Mouse (Mus musculus): ENCODE measurements around the gene Dnah1. TPM values are rescaled to one million over a fixed set of nuclear protein-coding genes. Genes with fewer than 3 reads are reported as not detected.

The Dnah1 gene
- polyA plus RNA-seq, 1 experiment from 2014 or later = 5.9 TPM

DNA sequence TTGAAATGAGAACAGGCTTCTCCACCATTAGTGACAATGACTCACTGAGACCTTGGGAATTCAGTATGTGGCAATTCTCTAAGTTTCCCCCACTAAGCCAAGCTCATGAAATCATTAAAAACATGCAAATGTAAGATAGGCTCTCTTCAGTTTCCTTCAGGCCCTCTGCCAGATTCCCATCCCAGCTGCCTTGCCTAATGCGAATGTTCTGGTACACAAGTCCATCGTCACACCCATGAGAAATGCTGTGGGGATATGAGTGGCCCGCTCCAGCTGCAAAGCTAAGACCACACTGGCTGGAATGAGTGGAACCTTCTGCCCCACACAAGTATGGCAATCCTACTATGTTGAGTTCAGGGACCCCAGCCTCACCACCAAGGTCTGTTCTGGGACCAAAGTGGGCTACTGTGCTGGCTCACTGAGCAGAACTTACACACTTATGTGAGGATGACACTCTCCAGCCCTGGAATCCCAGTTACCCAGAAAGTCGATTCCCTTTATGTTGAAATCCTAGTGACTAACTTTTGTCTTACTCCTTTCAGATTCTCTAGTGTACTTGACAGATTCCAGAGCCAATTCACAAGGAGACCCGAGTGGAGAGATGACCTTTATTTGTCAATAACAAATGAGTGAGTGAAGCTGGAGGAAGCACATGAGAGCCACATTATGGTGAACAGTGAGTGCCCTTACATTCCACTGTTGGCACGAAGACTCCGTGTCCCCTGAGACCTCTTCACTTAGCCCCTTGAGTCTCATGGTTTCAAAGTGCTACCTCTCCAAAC lies 86.4 kb downstream of the Dnah1 start:
- Histone ChIP-seq H3K36me3 (ENCODE audit: control insufficient read depth, insufficient read depth, low read length) (no peaks in the 10 kb centered on the region), H3K9ac (ENCODE audit: low read depth, low read length) (no peak overlapping the region), H3K4me2 (replicated peaks; ENCODE audit: low read depth, low read length) (no peak overlapping the region), H3K4me3 (ENCODE audit: low read depth, low read length) (no peak overlapping the region), H3K27ac (ENCODE audit: low read depth, low read length) (no peak overlapping the region), H3K27me3 (ENCODE audit: control insufficient read depth, insufficient read depth, low read length) (no peaks in the 10 kb centered on the region), H3K4me1 (replicated peaks; ENCODE audit: control insufficient read depth, insufficient read depth, low read length) (no peaks in the 10 kb centered on the region), H3K9me3 (ENCODE audit: control insufficient read depth, low read length) (no peaks in the 10 kb centered on the region)
- DNase-seq (ENCODE audit: low spot score) (no peak), ATAC-seq (ENCODE audit: low FRiP score) (no peak)
- 86% methylated on average over 7 of the region's 7 CpGs for WGBS

DNA sequence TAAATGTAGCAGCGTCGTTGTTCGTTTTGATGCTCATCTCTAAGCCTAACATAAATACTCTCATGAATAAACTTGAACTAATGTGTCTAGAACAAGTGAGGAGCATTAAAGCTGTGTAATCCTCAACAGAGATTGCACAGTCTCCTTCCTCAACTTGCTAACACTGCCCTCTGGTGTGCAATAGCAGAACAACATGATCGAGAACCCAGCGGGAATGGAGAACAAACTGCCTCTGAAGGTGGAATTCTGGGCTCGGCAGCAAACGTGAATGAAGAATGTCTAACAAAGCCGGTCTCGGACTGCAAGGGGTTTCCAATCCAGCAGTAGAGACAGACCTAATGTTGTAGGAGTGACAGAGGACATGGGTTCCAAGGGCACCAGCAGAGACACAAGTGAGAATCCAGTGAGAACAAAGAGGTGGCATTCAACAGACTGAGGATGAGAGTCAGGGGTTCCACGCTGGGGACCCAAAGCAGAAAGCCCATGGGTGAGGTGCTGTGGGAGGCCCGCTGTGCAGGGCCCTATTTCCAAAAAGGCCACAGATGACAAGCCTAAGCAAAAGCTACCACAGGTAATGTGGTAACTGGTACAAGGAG lies 89.6 kb downstream of the Dnah1 start:
- DNase-seq (ENCODE audit: low spot score) (peak; percentile 91), ATAC-seq (ENCODE audit: low FRiP score) (peak; percentile 40; the same call in 1 of the 2 replicates)
- Histone ChIP-seq H3K27me3 (ENCODE audit: control insufficient read depth, insufficient read depth, low read length) (no peaks in the 10 kb centered on the region), H3K4me2 (replicated peaks; ENCODE audit: low read depth, low read length) (no peak overlapping the region), H3K9me3 (ENCODE audit: control insufficient read depth, low read length) (no peaks in the 10 kb centered on the region), H3K4me3 (ENCODE audit: low read depth, low read length) (no peak overlapping the region), H3K4me1 (replicated peaks; ENCODE audit: control insufficient read depth, insufficient read depth, low read length) (no peaks in the 10 kb centered on the region), H3K27ac (ENCODE audit: low read depth, low read length) (no peak overlapping the region), H3K36me3 (ENCODE audit: control insufficient read depth, insufficient read depth, low read length) (no peaks in the 10 kb centered on the region), H3K9ac (ENCODE audit: low read depth, low read length) (no peak overlapping the region)
- 23% methylated on average over 11 of the region's 11 CpGs for WGBS

DNA sequence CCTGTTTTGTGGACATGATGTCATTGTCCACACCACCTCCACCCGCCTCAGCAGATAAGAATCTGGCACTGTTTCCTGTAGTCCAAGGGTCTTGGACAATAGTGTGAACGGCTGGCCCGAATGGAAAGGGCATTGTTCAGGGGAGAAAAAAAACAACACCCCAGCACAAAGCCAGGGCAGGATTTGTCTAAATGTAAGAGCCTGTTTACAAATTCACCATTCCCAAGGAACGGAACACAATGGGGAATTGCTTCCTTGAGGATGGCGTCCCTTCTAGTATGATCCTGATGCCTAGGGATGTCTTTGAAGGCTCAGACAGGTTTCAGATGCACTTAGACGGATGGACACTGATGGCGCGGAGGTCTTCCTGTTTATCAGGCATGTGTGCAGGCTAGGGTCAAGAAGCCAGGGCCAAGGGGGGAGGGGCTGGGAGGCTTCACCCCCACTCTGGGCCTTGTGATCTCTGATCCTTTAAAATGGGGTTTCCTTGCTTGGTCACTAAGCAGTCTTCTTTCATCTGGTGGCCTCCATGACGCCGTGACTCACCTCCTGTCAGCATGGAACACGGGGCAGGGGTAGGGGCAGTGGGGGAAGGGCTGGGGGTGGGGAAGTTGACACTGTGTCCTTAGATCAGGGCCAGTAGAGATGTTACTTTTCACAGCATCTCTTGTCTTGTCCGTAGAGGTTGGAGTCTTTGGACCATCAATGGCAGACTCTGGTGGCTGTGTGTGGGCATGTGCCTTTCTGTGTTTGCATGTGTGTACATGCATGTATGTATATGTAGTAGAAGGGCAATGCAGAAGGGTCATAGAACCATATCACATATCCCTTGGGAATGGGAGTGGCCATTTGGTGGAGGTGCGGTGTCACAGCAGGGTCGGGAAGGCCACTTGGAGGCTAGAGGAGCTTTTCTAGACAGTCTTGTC lies 90.4 kb downstream of the Dnah1 start:
- peak; percentile 59; the same call in 1 of the 2 replicates for ATAC-seq (ENCODE audit: low FRiP score)
- WGBS = 82% methylated on average over 14 of the region's 14 CpGs
- no peak for DNase-seq (ENCODE audit: low spot score)
- Histone ChIP-seq H3K4me2 (replicated peaks; ENCODE audit: low read depth, low read length) (no peak overlapping the region), H3K4me1 (replicated peaks; ENCODE audit: control insufficient read depth, insufficient read depth, low read length) (no peaks in the 10 kb centered on the region), H3K9me3 (ENCODE audit: control insufficient read depth, low read length) (no peaks in the 10 kb centered on the region), H3K27ac (ENCODE audit: low read depth, low read length) (no peak overlapping the region), H3K27me3 (ENCODE audit: control insufficient read depth, insufficient read depth, low read length) (no peaks in the 10 kb centered on the region), H3K9ac (ENCODE audit: low read depth, low read length) (no peak overlapping the region), H3K36me3 (ENCODE audit: control insufficient read depth, insufficient read depth, low read length) (no peaks in the 10 kb centered on the region), H3K4me3 (ENCODE audit: low read depth, low read length) (no peak overlapping the region)

DNA sequence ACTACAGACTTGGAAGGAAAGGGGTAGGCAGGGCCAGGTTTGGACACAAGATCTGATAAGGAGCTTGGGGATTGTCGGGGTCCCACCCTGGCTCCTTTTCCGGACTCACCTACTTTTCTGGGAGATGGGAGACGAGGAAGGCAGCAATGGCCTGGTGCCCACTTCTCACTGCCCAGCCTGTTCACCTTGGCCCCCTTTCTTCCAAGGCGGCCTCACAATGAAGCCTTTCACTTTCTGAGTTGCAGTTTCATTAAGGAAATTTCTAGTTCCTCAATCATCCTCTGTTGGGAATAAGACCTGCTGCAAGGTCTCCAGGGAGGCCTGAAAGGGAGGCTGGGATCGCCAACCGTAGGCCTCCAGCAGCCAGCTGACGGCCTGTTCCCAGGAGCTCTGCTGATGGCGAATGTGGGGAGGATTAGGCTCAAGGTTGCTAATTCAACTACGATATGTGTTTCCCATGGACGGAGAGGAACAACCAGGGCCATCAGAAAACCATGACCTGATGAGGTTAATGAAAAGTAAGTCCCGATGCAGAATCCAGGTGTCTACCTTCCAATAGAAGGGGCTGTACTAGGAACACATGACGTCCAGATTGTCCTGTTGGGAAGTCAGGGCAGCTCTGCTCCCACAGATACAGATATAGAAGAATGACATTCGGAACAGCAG lies 91.2 kb downstream of the Dnah1 start:
- Histone ChIP-seq H3K4me1 (replicated peaks; ENCODE audit: control insufficient read depth, insufficient read depth, low read length) (no peaks in the 10 kb centered on the region), H3K27ac (ENCODE audit: low read depth, low read length) (no peak overlapping the region), H3K9me3 (ENCODE audit: control insufficient read depth, low read length) (no peaks in the 10 kb centered on the region), H3K36me3 (ENCODE audit: control insufficient read depth, insufficient read depth, low read length) (no peaks in the 10 kb centered on the region), H3K4me2 (replicated peaks; ENCODE audit: low read depth, low read length) (no peak overlapping the region), H3K27me3 (ENCODE audit: control insufficient read depth, insufficient read depth, low read length) (no peaks in the 10 kb centered on the region), H3K9ac (ENCODE audit: low read depth, low read length) (no peak overlapping the region), H3K4me3 (ENCODE audit: low read depth, low read length) (no peak overlapping the region)
- no peak for ATAC-seq (ENCODE audit: low FRiP score)
- DNase-seq (ENCODE audit: low spot score) = no peak
- WGBS = 88% methylated on average over 13 of the region's 13 CpGs

DNA sequence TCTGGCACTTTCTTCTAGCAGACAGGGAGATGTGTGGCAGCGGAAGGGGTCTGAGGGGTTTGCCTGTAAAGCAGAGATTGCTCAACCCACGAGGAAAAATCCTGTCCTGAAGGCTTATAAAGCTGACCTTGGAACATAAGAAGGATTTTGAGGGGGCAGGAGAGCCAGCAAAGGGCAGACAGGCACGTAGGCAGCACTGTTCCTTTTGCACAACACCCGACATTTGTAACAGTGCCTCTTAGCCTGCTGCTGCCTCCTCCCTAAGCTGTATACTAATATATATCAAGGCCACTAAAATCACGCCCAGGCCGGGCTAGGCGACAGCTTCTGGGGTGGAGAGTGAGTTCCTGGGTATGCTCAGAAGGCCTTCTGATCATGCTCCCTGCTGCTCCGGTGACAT lies 93.3 kb downstream of the Dnah1 start:
- WGBS = 76% methylated on average over 8 of the region's 8 CpGs

DNA sequence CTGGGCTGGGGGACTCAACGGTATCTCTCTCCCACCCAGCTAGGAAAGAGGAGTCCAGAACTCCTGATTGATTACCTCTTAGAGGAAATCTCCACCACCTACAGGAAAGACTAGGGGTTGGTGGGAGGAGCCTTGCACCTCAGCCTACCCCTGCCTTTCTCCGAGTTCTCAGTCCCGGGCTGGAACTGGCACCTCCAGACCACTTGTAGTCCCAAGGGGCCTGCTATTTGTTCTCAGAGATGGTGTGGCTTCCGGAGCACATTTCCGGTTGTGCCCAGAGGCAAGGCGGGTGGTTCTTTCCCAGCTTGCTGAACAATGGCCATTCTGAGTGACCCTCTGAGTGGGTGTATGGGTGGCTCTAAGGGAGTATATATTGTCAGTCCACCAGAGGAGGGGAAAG lies 95.5 kb downstream of the Dnah1 start:
- DNase-seq (ENCODE audit: low spot score) = no peak
- no peaks in the 10 kb centered on the region for H3K4me1 ChIP-seq (replicated peaks; ENCODE audit: control insufficient read depth, insufficient read depth, low read length)
- no peak for ATAC-seq (ENCODE audit: low FRiP score)
- no peaks in the 10 kb centered on the region for H3K36me3 ChIP-seq (ENCODE audit: control insufficient read depth, insufficient read depth, low read length)
- H3K9ac ChIP-seq (ENCODE audit: low read depth, low read length) = no peak overlapping the region
- H3K9me3 ChIP-seq (ENCODE audit: control insufficient read depth, low read length) = no peaks in the 10 kb centered on the region
- no peak overlapping the region for H3K4me3 ChIP-seq (ENCODE audit: low read depth, low read length)
- no peak overlapping the region for H3K4me2 ChIP-seq (replicated peaks; ENCODE audit: low read depth, low read length)
- no peak overlapping the region for H3K27ac ChIP-seq (ENCODE audit: low read depth, low read length)
- 76% methylated on average over 6 of the region's 6 CpGs for WGBS
- H3K27me3 ChIP-seq (ENCODE audit: control insufficient read depth, insufficient read depth, low read length) = no peaks in the 10 kb centered on the region

More for the DNA sequence above, 93.3 kb downstream of the Dnah1 start:
- DNase-seq (ENCODE audit: low spot score) (no peak), ATAC-seq (ENCODE audit: low FRiP score) (no peak)
- Histone ChIP-seq H3K27ac (ENCODE audit: low read depth, low read length) (no peak overlapping the region), H3K4me2 (replicated peaks; ENCODE audit: low read depth, low read length) (no peak overlapping the region), H3K4me1 (replicated peaks; ENCODE audit: control insufficient read depth, insufficient read depth, low read length) (no peaks in the 10 kb centered on the region), H3K9me3 (ENCODE audit: control insufficient read depth, low read length) (no peaks in the 10 kb centered on the region), H3K27me3 (ENCODE audit: control insufficient read depth, insufficient read depth, low read length) (no peaks in the 10 kb centered on the region), H3K9ac (ENCODE audit: low read depth, low read length) (no peak overlapping the region), H3K4me3 (ENCODE audit: low read depth, low read length) (no peak overlapping the region), H3K36me3 (ENCODE audit: control insufficient read depth, insufficient read depth, low read length) (no peaks in the 10 kb centered on the region)

- no peak for DNase-seq (ENCODE audit: low spot score)
- H3K36me3 ChIP-seq (ENCODE audit: control insufficient read depth, insufficient read depth, low read length) = no peaks in the 10 kb centered on the region
Measured at GRCm38 (mm10) chr14:31226978-31227377, 96.7 kb downstream of the Dnah1 start.

DNA sequence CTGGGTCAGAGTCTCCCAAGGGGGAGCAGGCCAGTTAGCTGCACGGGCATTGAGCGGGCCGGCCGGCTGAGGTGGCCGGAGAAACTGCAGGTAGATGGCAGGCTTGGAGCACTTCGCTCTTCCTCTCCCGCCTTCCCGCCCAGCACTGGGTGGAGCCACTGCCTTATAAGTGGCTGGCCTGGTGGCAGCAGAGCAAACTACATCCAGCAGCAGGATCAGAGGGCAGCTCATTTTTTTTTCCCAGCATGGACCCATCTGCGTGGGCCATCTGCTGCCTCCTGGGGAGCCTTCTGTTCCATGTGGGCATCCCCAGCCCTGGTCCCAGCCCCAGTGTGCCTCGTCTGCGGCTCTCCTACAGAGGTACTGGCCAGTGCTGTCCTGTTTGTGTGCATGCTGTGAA lies 106.0 kb downstream of the Dnah1 start, which contains the start of gene Sema3g:
Sema3g (plus strand) TSS at position 195 of the 400 bp plus-strand sequence.
- peaks cover 6% of the 10 kb centered on the region; the same call in 1 of the 2 replicates for H3K4me1 ChIP-seq (replicated peaks; ENCODE audit: control insufficient read depth, insufficient read depth, low read length)
- DNase-seq (ENCODE audit: low spot score) = peak; percentile 72
- 0 out of 2 replicates have a peak within 1 kb of the TSS, but pooled peaks have one; percentile 15 for H3K4me2 ChIP-seq (replicated peaks; ENCODE audit: low read depth, low read length)
- H3K4me3 ChIP-seq (ENCODE audit: low read depth, low read length) = no peak within 1 kb of the TSS
- H3K9ac ChIP-seq (ENCODE audit: low read depth, low read length) = no peak within 1 kb of the TSS
- H3K9me3 ChIP-seq (ENCODE audit: control insufficient read depth, low read length) = no peaks in the 10 kb centered on the region
- H3K36me3 ChIP-seq (ENCODE audit: control insufficient read depth, insufficient read depth, low read length) = no peaks in the 10 kb centered on the region
- H3K27ac ChIP-seq (ENCODE audit: low read depth, low read length) = no peak within 1 kb of the TSS
- peak; percentile 68 for ATAC-seq (ENCODE audit: low FRiP score)
- no peaks in the 10 kb centered on the region for H3K27me3 ChIP-seq (ENCODE audit: control insufficient read depth, insufficient read depth, low read length)
- WGBS = 15% methylated on average over 11 of the region's 11 CpGs

More at GRCm38 (mm10) chr14:31226978-31227377, 96.7 kb downstream of the Dnah1 start:
- Histone ChIP-seq H3K4me3 (ENCODE audit: low read depth, low read length) (no peak overlapping the region), H3K9me3 (ENCODE audit: control insufficient read depth, low read length) (no peaks in the 10 kb centered on the region), H3K4me1 (replicated peaks; ENCODE audit: control insufficient read depth, insufficient read depth, low read length) (no peaks in the 10 kb centered on the region), H3K4me2 (replicated peaks; ENCODE audit: low read depth, low read length) (no peak overlapping the region), H3K27ac (ENCODE audit: low read depth, low read length) (no peak overlapping the region), H3K9ac (ENCODE audit: low read depth, low read length) (no peak overlapping the region), H3K27me3 (ENCODE audit: control insufficient read depth, insufficient read depth, low read length) (no peaks in the 10 kb centered on the region)
- 71% methylated on average over 4 of the region's 4 CpGs for WGBS
- ATAC-seq (ENCODE audit: low FRiP score) = no peak
